Mouse (Mus musculus) cerebellum, postnatal 25 days (tissue): ENCODE results near the gene Gm5447.

Experiments used
- DNase-seq, 2 experiments: peaks; one replicate each; pipeline ENCODE4 v3.0.0; 2021; ENCODE audit warnings: mixed read lengths in 2 of 2

The Gm5447 gene

GRCm38 (mm10) chr13:30973501-30974246 lies at the start of gene Gm5447, which contains the start of gene Exoc2:
TSS of gene Gm5447 (plus strand) at chr13:30974204.
TSS of gene Exoc2 (minus strand) at chr13:30974093.
- peak; percentile 91 to 92 for DNase-seq

GRCm38 (mm10) chr13:30924269-30924668 lies 49.7 kb upstream of the Gm5447 start:
- DNase-seq, result no peak

GRCm38 (mm10) chr13:30929119-30929518 lies 44.9 kb upstream of the Gm5447 start:
- DNase-seq, result no peak

GRCm38 (mm10) chr13:30931613-30932012 lies 42.4 kb upstream of the Gm5447 start:
- DNase-seq, result no peak

GRCm38 (mm10) chr13:30932972-30933371 lies 41.0 kb upstream of the Gm5447 start:
- DNase-seq, result no peak

- no peak for DNase-seq
Observed at GRCm38 (mm10) chr13:30945788-30946187, 28.2 kb upstream of the Gm5447 start.

- DNase-seq, result peak in 1 of 2 experiments; percentile 22
Observed at GRCm38 (mm10) chr13:30947129-30947528, 26.9 kb upstream of the Gm5447 start.

- peak; percentile 18 to 34 for DNase-seq
Observed at GRCm38 (mm10) chr13:30947540-30947939, 26.5 kb upstream of the Gm5447 start, which contains the start of gene Hus1b. TSS of gene Hus1b (minus strand) at chr13:30947759.

- no peak for DNase-seq
Observed at GRCm38 (mm10) chr13:30949181-30949580, 24.8 kb upstream of the Gm5447 start.

GRCm38 (mm10) chr13:30952044-30952443 lies 22.0 kb upstream of the Gm5447 start:
- DNase-seq, result no peak

- no peak for DNase-seq
Observed at GRCm38 (mm10) chr13:30953580-30953979, 20.4 kb upstream of the Gm5447 start.

- DNase-seq, result no peak
Observed at GRCm38 (mm10) chr13:30960714-30961113, 13.3 kb upstream of the Gm5447 start.

- DNase-seq, result no peak
Observed at GRCm38 (mm10) chr13:30961932-30962331, 12.1 kb upstream of the Gm5447 start.

- no peak for DNase-seq
Observed at GRCm38 (mm10) chr13:30966507-30966911, 7.5 kb upstream of the Gm5447 start.

GRCm38 (mm10) chr13:30968311-30968710 lies 5.7 kb upstream of the Gm5447 start:
- peak in 1 of 2 experiments; percentile 35 for DNase-seq

GRCm38 (mm10) chr13:30971047-30971446 lies 3.0 kb upstream of the Gm5447 start:
- no peak for DNase-seq

GRCm38 (mm10) chr13:30972102-30972501 lies 1.9 kb upstream of the Gm5447 start:
- no peak for DNase-seq

GRCm38 (mm10) chr13:30974247-30974630 lies 235 bp downstream of the Gm5447 start:
- DNase-seq, result peak in 1 of 2 experiments; percentile 12

GRCm38 (mm10) chr13:30976536-30977084 lies 2.6 kb downstream of the Gm5447 start:
- no peak for DNase-seq

GRCm38 (mm10) chr13:30978224-30978623 lies 4.2 kb downstream of the Gm5447 start:
- no peak for DNase-seq

- peak in 1 of 2 experiments; percentile 31 for DNase-seq
Observed at GRCm38 (mm10) chr13:30981666-30982065, 7.7 kb downstream of the Gm5447 start.

GRCm38 (mm10) chr13:30985275-30985597 lies 11.2 kb downstream of the Gm5447 start:
- DNase-seq, result no peak

GRCm38 (mm10) chr13:30985598-30986466 lies 11.8 kb downstream of the Gm5447 start:
- DNase-seq, result peak; percentile 73 to 78
